Mouse (Mus musculus): Measurements from ENCODE around the gene Celf2. TPM values are rescaled to one million over a fixed set of nuclear protein-coding genes. Genes with fewer than 3 reads are reported as not detected.

Gene Celf2
- polyA plus RNA-seq, 1 experiment from 2014 or later = 13.9 TPM

DNA sequence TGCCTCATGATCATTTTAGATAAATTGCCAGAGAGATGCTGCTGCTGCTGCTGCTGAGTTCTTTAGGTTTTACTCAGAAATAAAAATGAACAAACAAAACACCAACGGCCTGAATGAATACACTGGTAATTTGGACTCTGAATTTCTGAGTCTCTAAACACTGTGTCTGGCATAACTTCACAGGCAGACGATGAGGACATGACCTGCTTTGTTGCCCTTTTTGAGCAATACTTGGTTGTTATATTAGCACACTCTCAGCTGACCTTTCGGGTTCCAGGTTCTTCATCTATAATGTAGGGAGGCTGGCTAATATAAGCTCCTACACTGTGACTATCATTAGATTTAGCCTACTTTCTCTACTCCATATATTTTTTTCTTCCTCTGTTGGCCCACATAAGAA is 863.0 kb downstream of the Celf2 start:
- Histone ChIP-seq H3K27me3 (ENCODE audit: insufficient read depth, low read length) (no peaks in the 10 kb centered on the region), H3K36me3 (ENCODE audit: insufficient read depth, low read length) (no peaks in the 10 kb centered on the region), H3K4me1 (replicated peaks; ENCODE audit: insufficient read depth, low read length) (no peaks in the 10 kb centered on the region), H3K4me3 (replicated peaks; ENCODE audit: low read depth, low read length) (no peak overlapping the region), H3K4me2 (ENCODE audit: low read length) (no peak overlapping the region), H3K27ac (no peak overlapping the region), H3K9ac (ENCODE audit: low read depth, low read length) (no peak overlapping the region), H3K9me3 (replicated peaks; ENCODE audit: low read length) (no peaks in the 10 kb centered on the region)
- ATAC-seq (replicated peaks; ENCODE audit: low FRiP score, low read depth) (no peak), DNase-seq (ENCODE audit: low spot score) (no peak)
- WGBS = 76% methylated on average over 3 of the region's 3 CpGs
- no peak for TF ChIP-seq CTCF (IDR thresholded peaks at IDR 0.05; ENCODE audit: low read depth)

DNA sequence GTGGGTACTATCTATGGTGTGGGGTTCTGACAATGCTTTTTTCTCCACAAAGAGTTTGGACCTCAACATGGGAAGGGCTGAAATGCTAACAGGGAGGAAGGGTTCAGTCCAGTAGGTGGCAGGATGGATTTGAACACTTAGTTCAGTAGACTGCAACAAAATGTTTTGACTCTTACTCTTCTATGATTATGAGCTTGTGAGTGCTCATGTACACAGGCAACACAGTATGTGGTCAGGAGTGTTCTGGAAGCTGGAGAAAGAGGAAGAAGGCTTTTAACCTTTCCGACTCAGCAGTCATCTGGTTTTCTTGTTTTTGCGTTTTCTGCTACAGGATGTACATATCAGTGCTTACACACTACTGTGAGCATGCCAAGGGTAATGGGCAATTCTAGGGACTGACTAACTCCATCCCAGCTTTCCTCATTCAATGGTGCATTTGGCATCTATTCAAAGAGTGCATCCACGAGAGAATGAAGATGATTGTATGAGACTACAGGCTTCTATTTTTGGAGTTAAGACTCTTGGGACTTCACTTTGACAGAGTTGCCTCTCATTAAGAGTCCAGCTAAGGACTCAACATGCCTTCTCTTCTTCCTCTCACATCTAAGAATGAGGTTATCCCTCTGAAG is 867.0 kb downstream of the Celf2 start:
- ATAC-seq (replicated peaks; ENCODE audit: low FRiP score, low read depth) = no peak
- 71% methylated on average over 3 of the region's 3 CpGs for WGBS

DNA sequence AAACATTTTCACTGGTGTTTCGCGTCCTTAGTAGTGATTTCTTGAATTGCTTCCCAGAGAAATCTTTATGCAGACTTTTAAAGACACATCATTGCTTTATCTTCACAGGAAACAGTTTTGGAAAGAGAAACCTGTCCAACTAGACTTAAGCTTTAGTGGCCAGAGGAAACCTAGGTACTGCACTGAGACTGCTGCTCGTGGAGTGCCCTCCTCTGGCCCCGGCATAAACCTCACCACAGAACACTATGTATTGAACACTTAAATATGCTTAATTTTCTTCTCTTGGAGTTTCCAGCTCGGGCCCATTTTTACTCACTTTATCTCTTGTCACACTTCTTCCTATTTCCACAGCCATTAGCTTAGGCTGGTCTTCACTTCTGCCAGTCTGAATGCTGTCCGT is 870.0 kb downstream of the Celf2 start:
- no peak overlapping the region for H3K4me2 ChIP-seq (ENCODE audit: low read length)
- ATAC-seq (replicated peaks; ENCODE audit: low FRiP score, low read depth) = no peak
- H3K27ac ChIP-seq = no peak overlapping the region
- no peaks in the 10 kb centered on the region for H3K27me3 ChIP-seq (ENCODE audit: insufficient read depth, low read length)
- WGBS = 83% methylated on average over 6 of the region's 6 CpGs
- 0 out of 2 replicates have a peak, but pooled peaks have one; percentile 14 for TF ChIP-seq CTCF (IDR thresholded peaks at IDR 0.05; ENCODE audit: low read depth)
- DNase-seq (ENCODE audit: low spot score) = no peak
- no peaks in the 10 kb centered on the region for H3K4me1 ChIP-seq (replicated peaks; ENCODE audit: insufficient read depth, low read length)
- H3K36me3 ChIP-seq (ENCODE audit: insufficient read depth, low read length) = no peaks in the 10 kb centered on the region
- H3K4me3 ChIP-seq (replicated peaks; ENCODE audit: low read depth, low read length) = no peak overlapping the region
- H3K9ac ChIP-seq (ENCODE audit: low read depth, low read length) = no peak overlapping the region
- H3K9me3 ChIP-seq (replicated peaks; ENCODE audit: low read length) = no peaks in the 10 kb centered on the region

More for the DNA sequence above, 867.0 kb downstream of the Celf2 start:
- no peaks in the 10 kb centered on the region for H3K36me3 ChIP-seq (ENCODE audit: insufficient read depth, low read length)
- TF ChIP-seq CTCF (IDR thresholded peaks at IDR 0.05; ENCODE audit: low read depth) = 0 out of 2 replicates have a peak, but pooled peaks have one; percentile 4
- no peaks in the 10 kb centered on the region for H3K4me1 ChIP-seq (replicated peaks; ENCODE audit: insufficient read depth, low read length)
- H3K9ac ChIP-seq (ENCODE audit: low read depth, low read length) = no peak overlapping the region
- H3K4me2 ChIP-seq (ENCODE audit: low read length) = no peak overlapping the region
- H3K27me3 ChIP-seq (ENCODE audit: insufficient read depth, low read length) = no peaks in the 10 kb centered on the region
- no peak for DNase-seq (ENCODE audit: low spot score)
- no peak overlapping the region for H3K27ac ChIP-seq
- H3K9me3 ChIP-seq (replicated peaks; ENCODE audit: low read length) = no peaks in the 10 kb centered on the region
- H3K4me3 ChIP-seq (replicated peaks; ENCODE audit: low read depth, low read length) = no peak overlapping the region

- H3K27me3 ChIP-seq (ENCODE audit: insufficient read depth, low read length) = no peaks in the 10 kb centered on the region
- no peak overlapping the region for H3K27ac ChIP-seq
- no peaks in the 10 kb centered on the region for H3K36me3 ChIP-seq (ENCODE audit: insufficient read depth, low read length)
- no peak for DNase-seq (ENCODE audit: low spot score)
- no peak overlapping the region for H3K4me3 ChIP-seq (replicated peaks; ENCODE audit: low read depth, low read length)
- H3K4me2 ChIP-seq (ENCODE audit: low read length) = no peak overlapping the region
- no peak overlapping the region for H3K9ac ChIP-seq (ENCODE audit: low read depth, low read length)
- ATAC-seq (replicated peaks; ENCODE audit: low FRiP score, low read depth) = no peak
- H3K9me3 ChIP-seq (replicated peaks; ENCODE audit: low read length) = no peaks in the 10 kb centered on the region
- WGBS = 89% methylated on average over 2 of the region's 2 CpGs
- TF ChIP-seq CTCF (IDR thresholded peaks at IDR 0.05; ENCODE audit: low read depth) = no peak
- H3K4me1 ChIP-seq (replicated peaks; ENCODE audit: insufficient read depth, low read length) = no peaks in the 10 kb centered on the region
These were observed 872.2 kb downstream of the Celf2 start for GRCm38 (mm10) chr2:6637147-6637546.

DNA sequence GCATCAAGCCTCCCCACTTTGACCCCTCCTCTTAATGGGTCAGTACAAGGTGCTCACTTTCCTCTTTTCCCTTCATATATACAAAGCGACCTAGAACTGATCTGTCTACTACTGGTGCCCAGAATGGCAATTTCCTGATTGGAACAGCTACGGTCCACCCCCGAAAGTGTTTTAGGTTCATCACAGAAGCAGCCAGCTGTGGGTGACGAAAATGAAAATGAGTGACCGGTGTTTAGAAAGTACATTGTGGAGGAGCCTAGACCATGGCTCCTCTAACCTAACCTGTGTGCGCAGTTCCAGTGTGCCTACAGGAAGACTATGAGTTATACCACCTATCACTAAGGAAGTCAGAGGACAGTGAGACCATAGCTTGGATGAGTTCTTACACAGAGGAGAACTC is 874.5 kb downstream of the Celf2 start:
- 96% methylated on average over 6 of the region's 6 CpGs for WGBS

GRCm38 (mm10) chr2:6633115-6633514 is 876.2 kb downstream of the Celf2 start:
- no peaks in the 10 kb centered on the region for H3K4me1 ChIP-seq (replicated peaks; ENCODE audit: insufficient read depth, low read length)
- H3K27me3 ChIP-seq (ENCODE audit: insufficient read depth, low read length) = no peaks in the 10 kb centered on the region
- no peak overlapping the region for H3K27ac ChIP-seq
- DNase-seq (ENCODE audit: low spot score) (no peak), ATAC-seq (replicated peaks; ENCODE audit: low FRiP score, low read depth) (no peak)
- H3K36me3 ChIP-seq (ENCODE audit: insufficient read depth, low read length) = no peaks in the 10 kb centered on the region
- no peaks in the 10 kb centered on the region for H3K9me3 ChIP-seq (replicated peaks; ENCODE audit: low read length)
- no peak overlapping the region for H3K9ac ChIP-seq (ENCODE audit: low read depth, low read length)
- TF ChIP-seq CTCF (IDR thresholded peaks at IDR 0.05; ENCODE audit: low read depth) = no peak
- H3K4me2 ChIP-seq (ENCODE audit: low read length) = no peak overlapping the region
- H3K4me3 ChIP-seq (replicated peaks; ENCODE audit: low read depth, low read length) = no peak overlapping the region
- 95% methylated on average over 1 of the region's 1 CpGs for WGBS

More for the DNA sequence above, 874.5 kb downstream of the Celf2 start:
- no peak overlapping the region for H3K4me2 ChIP-seq (ENCODE audit: low read length)
- H3K9ac ChIP-seq (ENCODE audit: low read depth, low read length) = no peak overlapping the region
- H3K4me1 ChIP-seq (replicated peaks; ENCODE audit: insufficient read depth, low read length) = no peaks in the 10 kb centered on the region
- no peaks in the 10 kb centered on the region for H3K9me3 ChIP-seq (replicated peaks; ENCODE audit: low read length)
- H3K4me3 ChIP-seq (replicated peaks; ENCODE audit: low read depth, low read length) = no peak overlapping the region
- H3K36me3 ChIP-seq (ENCODE audit: insufficient read depth, low read length) = no peaks in the 10 kb centered on the region
- TF ChIP-seq CTCF (IDR thresholded peaks at IDR 0.05; ENCODE audit: low read depth) = no peak
- H3K27ac ChIP-seq = no peak overlapping the region
- ATAC-seq (replicated peaks; ENCODE audit: low FRiP score, low read depth) = no peak
- no peaks in the 10 kb centered on the region for H3K27me3 ChIP-seq (ENCODE audit: insufficient read depth, low read length)
- DNase-seq (ENCODE audit: low spot score) = no peak

DNA sequence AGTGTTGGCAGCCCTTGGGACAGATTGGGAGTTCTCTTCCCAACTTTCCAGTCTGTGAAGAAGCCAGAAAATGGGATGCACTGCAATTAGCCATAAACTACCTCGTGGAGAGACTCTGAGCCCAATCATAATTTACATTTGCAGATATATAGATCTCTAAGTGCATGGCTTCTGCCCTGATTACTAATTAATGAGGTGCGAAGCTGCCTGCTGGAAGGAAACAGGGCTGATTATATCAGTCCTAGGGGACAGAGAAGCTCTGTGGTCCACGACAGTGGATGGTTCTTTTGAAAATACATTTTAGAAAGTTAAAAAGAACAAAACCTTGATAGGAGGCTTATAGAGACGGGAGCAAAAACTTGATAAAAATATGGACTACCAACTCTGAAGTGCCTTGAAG is 885.6 kb downstream of the Celf2 start:
- DNase-seq (ENCODE audit: low spot score) (no peak), ATAC-seq (replicated peaks; ENCODE audit: low FRiP score, low read depth) (no peak)
- TF ChIP-seq CTCF (IDR thresholded peaks at IDR 0.05; ENCODE audit: low read depth) = no peak

More for the DNA sequence above, 885.6 kb downstream of the Celf2 start:
- WGBS = 54% methylated on average over 4 of the region's 4 CpGs
- Histone ChIP-seq H3K9me3 (replicated peaks; ENCODE audit: low read length) (no peaks in the 10 kb centered on the region), H3K4me2 (ENCODE audit: low read length) (no peak overlapping the region), H3K36me3 (ENCODE audit: insufficient read depth, low read length) (no peaks in the 10 kb centered on the region), H3K27me3 (ENCODE audit: insufficient read depth, low read length) (no peaks in the 10 kb centered on the region), H3K4me1 (replicated peaks; ENCODE audit: insufficient read depth, low read length) (no peaks in the 10 kb centered on the region), H3K27ac (no peak overlapping the region), H3K9ac (ENCODE audit: low read depth, low read length) (no peak overlapping the region), H3K4me3 (replicated peaks; ENCODE audit: low read depth, low read length) (no peak overlapping the region)

Measured in kidney, postnatal 0 days (tissue).